Mouse (Mus musculus) heart, embryonic 14.5 days (tissue): ENCODE results near the gene Wscd2. TPM values are rescaled to one million over a fixed set of nuclear protein-coding genes. Genes with fewer than 3 reads are reported as not detected.

Source experiments
- ATAC-seq: fragments of 200-750 bp; cut with Nextera tagmentation; 2 replicates; pipeline ENCODE4 v1.8.0; 2017; ENCODE audit warnings: low read depth, moderate TSS enrichment; ENCODE audit not compliant: insufficient number of reproducible peaks, insufficient read depth, low FRiP score
- H3K27ac ChIP-seq, 2 experiments: fragments of 200-500 bp in 1 of 2; fragments of 300-500 bp in 1 of 2; sonication (generic) in 1 of 2; replicated peaks in 1 of 2; 2 replicates each; pipeline ENCODE4 v1.5.1; 2012 to 2014; ENCODE audit warnings: low read depth in 2 of 2, low read length in 2 of 2, control low read depth in 1 of 2, mild to moderate bottlenecking in 1 of 2, mixed read lengths in 1 of 2; ENCODE audit not compliant: control insufficient read depth in 1 of 2, insufficient read depth in 1 of 2
- H3K27me3 ChIP-seq: fragments of 300-500 bp; sonication (generic); 2 replicates; pipeline ENCODE4 v1.6.1; 2014; ENCODE audit warnings: mild to moderate bottlenecking, low read length, control low read depth; ENCODE audit not compliant: control insufficient read depth, insufficient read depth
- H3K36me3 ChIP-seq: fragments of 300-500 bp; sonication (generic); 2 replicates; pipeline ENCODE4 v1.6.1; 2014; ENCODE audit warnings: mild to moderate bottlenecking, control low read depth, low read length, mixed read lengths; ENCODE audit not compliant: control insufficient read depth, insufficient read depth
- H3K4me1 ChIP-seq, 2 experiments: fragments of 200-500 bp in 1 of 2; fragments of 300-500 bp in 1 of 2; sonication (generic) in 1 of 2; 2 replicates each; pipeline ENCODE4 v1.6.1; 2012 to 2014; ENCODE audit warnings: low read length in 2 of 2, control low read depth in 1 of 2, mixed read lengths in 1 of 2; ENCODE audit not compliant: control insufficient read depth in 2 of 2, insufficient read depth in 2 of 2
- H3K4me2 ChIP-seq: fragments of 300-500 bp; sonication (generic); 2 replicates; pipeline ENCODE4 v1.6.1; 2014; ENCODE audit warnings: mild to moderate bottlenecking, low read length
- H3K4me3 ChIP-seq, 2 experiments: fragments of 200-500 bp in 1 of 2; fragments of 300-500 bp in 1 of 2; sonication (generic) in 1 of 2; 2 replicates each; pipeline ENCODE4 v1.5.1; 2012 to 2014; ENCODE audit warnings: low read length in 2 of 2, mild to moderate bottlenecking in 2 of 2, control low read depth in 1 of 2, low read depth in 1 of 2, moderate library complexity in 1 of 2; ENCODE audit not compliant: control insufficient read depth in 1 of 2, insufficient read depth in 1 of 2
- H3K9ac ChIP-seq: fragments of 300-500 bp; sonication (generic); 2 replicates; pipeline ENCODE4 v1.6.1; 2014; ENCODE audit warnings: mild to moderate bottlenecking, low read length
- H3K9me3 ChIP-seq: fragments of 300-500 bp; sonication (generic); 2 replicates; pipeline ENCODE4 v1.6.1; 2016; ENCODE audit warnings: low read length, control low read depth; ENCODE audit not compliant: control insufficient read depth
- WGBS: fragments of 180-500 bp; shearing (Covaris S2); extraction: QIAGEN DNeasy Blood & Tissue Kit; methylation state at CpG from one replicate; pipeline ENCODE4 v1.1.7; 2014; 5-methylcytosine and 5-hydroxymethylcytosine counted together
- polyA plus RNA-seq: library from polyadenylated mRNA; unstranded; fragments of >200 nt; fragmentation: Nextera tagmentation; extraction: Ambion mirVana; gene quantifications from 2 replicates; pipeline ENCODE4 v1.2.1, GENCODE M21; 2014

Wscd2 gene
- polyA plus RNA-seq, 1 experiment from 2014 or later, result 2.8 TPM

DNA sequence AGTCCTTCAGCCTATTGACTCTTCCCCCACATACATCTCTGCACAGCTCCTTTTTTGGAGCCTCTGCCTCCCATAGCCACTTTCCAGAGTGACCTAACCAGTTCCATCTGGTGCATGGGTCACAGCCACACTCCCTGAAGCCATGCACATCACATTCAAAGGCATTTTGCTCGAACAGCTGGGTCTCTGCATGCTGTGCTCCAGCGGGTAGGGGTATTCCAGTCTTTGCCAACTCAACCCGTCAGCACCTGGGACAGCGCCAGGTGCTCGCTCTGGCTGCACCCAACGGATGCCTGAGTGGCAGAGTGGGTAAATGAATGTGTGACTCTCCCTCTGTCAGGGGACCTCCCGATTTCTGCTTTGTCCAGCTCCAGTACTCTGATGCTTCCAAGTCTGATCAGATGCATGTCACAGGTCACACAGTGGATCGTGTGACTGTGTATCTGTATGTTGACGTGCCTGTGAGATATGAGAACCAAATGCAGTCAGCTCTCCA is 63.3 kb downstream of the Wscd2 start:
- ATAC-seq, result no peak
- WGBS, result 9% methylated on average over 9 of the region's 9 CpGs
- Histone ChIP-seq H3K4me2 (no peak overlapping the region), H3K9me3 (no peaks in the 10 kb centered on the region), H3K9ac (no peak overlapping the region), H3K27me3 (peaks cover 28% of the 10 kb centered on the region), H3K4me1 (peaks cover 3 to 7% of the 10 kb centered on the region in 2 experiments; a peak in 3 of 4 replicates), H3K36me3 (no peaks in the 10 kb centered on the region), H3K4me3 (no peak overlapping the region), H3K27ac (no peak overlapping the region)

DNA sequence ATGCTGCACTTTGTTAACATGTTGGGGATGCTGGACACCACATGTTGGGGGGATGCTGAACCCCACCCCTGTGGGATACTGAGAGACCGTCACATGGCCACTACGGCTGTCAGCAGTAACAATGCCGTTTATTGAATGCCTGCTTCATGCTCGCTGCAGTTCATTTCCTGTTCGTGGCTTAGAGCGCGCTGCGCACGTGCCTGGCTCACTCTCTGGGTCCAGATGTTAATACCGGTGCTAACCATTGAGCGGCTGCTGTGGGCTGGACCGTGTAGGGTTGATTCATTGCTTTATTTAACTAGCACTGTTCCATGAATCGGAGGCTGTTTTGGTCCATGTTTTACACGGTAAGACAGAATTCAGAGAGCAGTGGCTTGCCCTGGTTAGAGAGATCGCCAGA is 64.0 kb downstream of the Wscd2 start:
- Histone ChIP-seq H3K9ac (no peak overlapping the region), H3K4me2 (no peak overlapping the region), H3K9me3 (no peaks in the 10 kb centered on the region), H3K27me3 (peaks cover 28% of the 10 kb centered on the region), H3K4me1 (peaks cover 2 to 4% of the 10 kb centered on the region in 2 experiments; a peak in 2 of 4 replicates), H3K4me3 (no peak overlapping the region), H3K36me3 (no peaks in the 10 kb centered on the region), H3K27ac (no peak overlapping the region)
- WGBS, result 77% methylated on average over 15 of the region's 15 CpGs
- no peak for ATAC-seq

DNA sequence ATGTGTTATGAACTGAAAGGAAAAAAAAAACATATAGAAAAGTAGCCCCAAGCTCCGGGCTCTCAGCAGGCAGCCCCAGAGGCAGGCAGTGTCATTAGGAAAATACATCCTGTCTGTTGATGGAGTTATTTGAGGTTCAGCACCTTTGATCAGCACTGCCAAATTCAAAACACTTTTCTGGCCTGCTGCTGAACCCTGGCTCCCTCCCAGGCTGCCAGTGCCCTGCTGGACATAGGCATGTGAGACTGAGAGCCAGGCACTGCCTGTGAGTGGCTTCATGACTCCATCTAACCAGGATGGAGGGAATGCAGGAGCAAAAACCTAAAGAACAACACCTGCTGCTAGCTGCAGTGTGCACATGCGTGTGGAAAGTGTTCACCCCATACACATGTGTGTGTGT is 64.4 kb downstream of the Wscd2 start:
- ATAC-seq, result no peak
- WGBS, result 76% methylated on average over 2 of the region's 2 CpGs
- H3K27ac ChIP-seq, result no peak overlapping the region
- no peaks in the 10 kb centered on the region for H3K9me3 ChIP-seq
- H3K4me2 ChIP-seq, result no peak overlapping the region
- peaks cover 2 to 4% of the 10 kb centered on the region in 2 experiments; a peak in 2 of 4 replicates for H3K4me1 ChIP-seq
- H3K36me3 ChIP-seq, result no peaks in the 10 kb centered on the region
- peaks cover 28% of the 10 kb centered on the region for H3K27me3 ChIP-seq
- no peak overlapping the region for H3K4me3 ChIP-seq
- no peak overlapping the region for H3K9ac ChIP-seq

DNA sequence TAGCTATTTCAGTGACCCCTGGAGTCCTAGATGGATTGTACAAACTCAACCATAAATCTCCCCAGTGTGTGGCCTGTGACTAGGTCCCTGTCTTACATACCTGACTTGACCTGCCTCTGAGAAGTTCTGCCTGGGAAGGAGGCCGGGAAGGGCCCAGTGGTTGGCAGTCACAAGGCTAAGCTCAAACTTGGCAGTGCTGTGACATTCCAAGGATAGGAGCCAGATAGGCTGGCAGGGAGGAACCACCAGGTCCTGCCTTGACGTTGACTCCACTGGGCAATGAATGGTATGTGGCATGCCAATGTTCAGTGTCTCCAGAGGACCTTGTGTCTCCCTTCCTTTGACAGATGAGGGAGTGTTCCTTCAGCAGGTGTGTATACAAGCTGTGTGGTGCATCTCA is 65.6 kb downstream of the Wscd2 start:
- Histone ChIP-seq H3K36me3 (no peaks in the 10 kb centered on the region), H3K4me2 (no peak overlapping the region), H3K9me3 (no peaks in the 10 kb centered on the region), H3K27me3 (peaks cover 21% of the 10 kb centered on the region), H3K27ac (no peak overlapping the region), H3K4me3 (no peak overlapping the region), H3K9ac (no peak overlapping the region), H3K4me1 (no peaks in the 10 kb centered on the region)
- 41% methylated on average over 2 of the region's 2 CpGs for WGBS
- no peak for ATAC-seq

DNA sequence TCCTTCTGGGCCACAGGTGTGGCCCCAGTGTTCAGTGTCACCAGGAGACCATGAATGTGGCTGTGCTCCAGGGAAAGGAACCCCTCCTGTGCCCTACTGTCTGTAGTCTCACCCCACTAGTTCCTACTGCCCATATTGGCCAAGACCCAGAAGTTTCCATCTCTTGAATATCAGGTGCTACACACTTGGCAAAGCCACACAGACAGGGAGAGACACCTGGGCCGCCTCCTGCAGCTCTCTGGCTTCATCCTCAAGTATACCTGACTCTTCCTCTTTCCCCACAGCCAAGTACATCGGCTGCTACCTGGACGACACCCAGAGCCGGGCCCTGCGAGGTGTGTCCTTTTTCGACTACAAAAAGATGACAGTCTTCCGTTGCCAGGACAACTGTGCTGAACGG is 67.9 kb downstream of the Wscd2 start:
- no peak overlapping the region for H3K4me3 ChIP-seq
- H3K4me2 ChIP-seq, result no peak overlapping the region
- no peak overlapping the region for H3K9ac ChIP-seq
- no peaks in the 10 kb centered on the region for H3K4me1 ChIP-seq
- no peaks in the 10 kb centered on the region for H3K9me3 ChIP-seq
- no peaks in the 10 kb centered on the region for H3K36me3 ChIP-seq
- no peak overlapping the region for H3K27ac ChIP-seq
- H3K27me3 ChIP-seq, result no peaks in the 10 kb centered on the region; the same call in 1 of the 2 replicates
- ATAC-seq, result no peak
- 86% methylated on average over 8 of the region's 8 CpGs for WGBS

DNA sequence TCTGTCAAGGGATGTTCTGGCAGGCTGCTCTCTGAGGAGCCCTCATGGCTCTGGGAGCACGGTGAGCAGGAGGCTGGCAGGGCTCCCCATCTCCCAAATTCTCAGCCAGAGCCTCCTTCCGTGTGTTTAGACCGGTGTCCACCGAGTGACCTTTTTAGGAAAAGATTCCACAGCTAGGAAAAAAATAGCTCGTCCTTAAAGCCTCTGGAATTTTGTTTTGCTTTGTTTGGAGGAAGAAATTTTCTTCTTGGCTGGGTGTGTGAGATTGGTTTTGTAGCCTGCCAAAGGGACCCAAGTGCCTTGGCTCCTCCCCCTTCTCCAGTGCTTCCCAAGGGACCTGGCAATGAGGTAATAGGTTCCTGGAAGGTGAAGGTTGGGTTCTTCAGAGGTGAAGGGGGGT is 69.5 kb downstream of the Wscd2 start:
- Histone ChIP-seq H3K27ac (no peak overlapping the region), H3K27me3 (no peaks in the 10 kb centered on the region), H3K9me3 (no peaks in the 10 kb centered on the region), H3K9ac (no peak overlapping the region), H3K4me1 (no peaks in the 10 kb centered on the region), H3K4me3 (no peak overlapping the region), H3K4me2 (no peak overlapping the region), H3K36me3 (no peaks in the 10 kb centered on the region)
- no peak for ATAC-seq
- 36% methylated on average over 5 of the region's 5 CpGs for WGBS

DNA sequence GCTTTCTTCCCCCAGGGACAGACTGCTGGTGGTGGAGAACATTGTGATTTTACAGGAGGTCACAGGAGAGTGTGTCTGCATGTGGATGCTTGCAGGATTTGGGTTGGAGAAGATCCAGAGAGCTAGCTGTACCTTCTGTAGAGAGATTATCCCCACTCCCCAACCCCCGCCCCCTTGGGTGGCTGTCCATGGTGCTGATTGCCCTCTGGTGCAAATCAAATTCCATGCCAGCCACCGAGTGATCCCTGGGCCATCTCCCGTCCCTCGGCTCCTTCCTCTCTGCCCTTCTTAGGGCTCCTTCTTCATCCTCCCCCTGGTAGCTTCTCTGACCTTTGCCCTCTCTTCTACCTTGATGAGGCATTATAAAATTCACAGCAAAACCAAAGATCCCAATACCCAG is 74.3 kb downstream of the Wscd2 start:
- 15% methylated on average over 4 of the region's 4 CpGs for WGBS
- Histone ChIP-seq H3K36me3 (no peaks in the 10 kb centered on the region), H3K27ac (no peak overlapping the region), H3K9me3 (no peaks in the 10 kb centered on the region), H3K9ac (no peak overlapping the region), H3K4me2 (no peak overlapping the region), H3K4me1 (no peaks in the 10 kb centered on the region), H3K4me3 (no peak overlapping the region), H3K27me3 (no peaks in the 10 kb centered on the region)
- no peak for ATAC-seq

DNA sequence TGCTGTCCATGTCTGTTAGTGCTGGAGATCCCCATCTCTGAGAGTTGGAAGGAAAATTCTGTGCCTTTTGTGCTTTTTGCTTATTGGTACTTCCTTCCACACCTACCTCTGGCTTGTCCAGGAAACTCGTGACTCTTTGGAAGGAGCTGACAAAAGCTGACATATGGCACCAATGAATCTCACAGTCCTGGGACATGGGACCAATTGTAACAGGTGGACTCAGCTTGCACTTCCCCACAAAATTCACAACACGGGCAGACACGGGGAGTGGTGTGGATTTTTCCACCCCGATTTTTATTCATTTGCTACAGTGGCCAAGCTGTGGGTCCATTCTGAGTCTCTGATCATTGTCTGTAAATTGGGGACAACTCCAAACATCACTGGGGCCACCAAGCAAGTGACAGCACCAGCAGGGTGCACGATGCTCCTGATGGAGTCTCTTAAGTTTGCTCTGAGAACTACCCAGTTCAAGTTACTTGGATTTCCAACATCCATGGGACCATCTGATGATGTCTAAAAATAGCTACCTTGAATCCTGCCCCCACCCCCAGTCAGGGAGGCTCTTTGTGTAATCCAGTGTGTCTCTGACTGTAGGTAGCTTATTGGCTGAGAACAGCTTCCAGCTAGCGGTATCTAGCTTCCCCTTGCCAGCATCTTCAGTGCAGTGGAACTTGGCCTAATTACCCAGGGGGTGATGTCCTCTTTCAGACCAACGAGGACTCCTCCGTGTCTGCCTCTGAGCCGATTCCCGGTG is 75.1 kb downstream of the Wscd2 start:
- Histone ChIP-seq H3K4me1 (no peaks in the 10 kb centered on the region), H3K27ac (no peak overlapping the region), H3K27me3 (no peaks in the 10 kb centered on the region), H3K4me2 (no peak overlapping the region), H3K9ac (no peak overlapping the region), H3K9me3 (no peaks in the 10 kb centered on the region), H3K4me3 (no peak overlapping the region), H3K36me3 (no peaks in the 10 kb centered on the region)
- ATAC-seq, result no peak
- 66% methylated on average over 10 of the region's 10 CpGs for WGBS
